Mouse (Mus musculus) ES-E14 (cell line): ENCODE measurements at regions not wholly inside any gene's neighbourhood (a gene's known extent, or its start where the extent isn't known, plus 50 kb on each side); places are given as distances from the start of the nearest gene placed in this dataset.

Experiments
- CHD2 ChIP-seq: IDR thresholded peaks from 2 replicates; pipeline ENCODE4 v1.6.1; 2014; ENCODE audit warnings: mild to moderate bottlenecking, low read depth, low read length, inconsistent platforms
- HCFC1 ChIP-seq: IDR thresholded peaks from 2 replicates; pipeline ENCODE4 v1.6.1; 2012; ENCODE audit warnings: low read length, inconsistent platforms, borderline replicate concordance; ENCODE audit not compliant: insufficient read depth
- ZNF384 ChIP-seq: IDR thresholded peaks from 2 replicates; pipeline ENCODE4 v1.6.1; 2012; ENCODE audit warnings: low read depth, low read length, inconsistent platforms

DNA sequence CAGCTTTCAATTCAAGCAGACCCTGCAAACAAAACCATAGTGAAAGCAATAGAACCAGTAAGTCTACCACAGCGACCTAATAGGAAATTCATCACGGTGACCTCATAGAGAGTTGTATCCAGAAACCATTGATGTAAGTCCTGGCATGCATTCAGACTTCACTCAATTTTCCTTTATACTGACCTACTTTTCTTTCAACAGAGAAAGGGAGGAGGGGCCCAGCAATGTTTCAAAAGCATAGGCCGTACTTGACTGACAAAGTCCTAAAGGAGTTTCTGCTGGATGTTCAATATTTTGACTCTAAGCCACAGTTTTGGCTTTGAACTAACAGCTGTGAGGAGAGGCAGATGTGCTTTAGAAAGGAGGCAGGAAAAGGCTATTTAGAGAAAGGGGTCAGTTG, 88.4 kb downstream of the AI593442 start:
- TF ChIP-seq ZNF384: no peak
- no peak for TF ChIP-seq CHD2
- TF ChIP-seq HCFC1: no peak
